Mouse (Mus musculus): ENCODE data around the gene Lrrc17. TPM values are rescaled to one million over a fixed set of nuclear protein-coding genes. Genes with fewer than 3 reads are reported as not detected.

Lrrc17 gene
- 7.6 and 11.8 TPM in 2 replicates for polyA plus RNA-seq (2015; fragmentation: Nextera tagmentation; extraction: Ambion mirVana)

- peak within 1 kb of the TSS; percentile 76 for H3K27ac ChIP-seq (replicated peaks)
- WGBS, result 42% methylated on average over 17 of the region's 17 CpGs
- peak within 1 kb of the TSS; percentile 55 for H3K9ac ChIP-seq
- ATAC-seq (ENCODE audit: low read depth), result peak; percentile 79
- peak within 1 kb of the TSS; percentile 21 for H3K4me3 ChIP-seq
- no peaks in the 10 kb centered on the region for H3K9me3 ChIP-seq
- peaks cover 17% of the 10 kb centered on the region for H3K4me1 ChIP-seq (replicated peaks)
- H3K4me2 ChIP-seq, result peak within 1 kb of the TSS; percentile 28
- no peaks in the 10 kb centered on the region for H3K36me3 ChIP-seq
- no peaks in the 10 kb centered on the region for H3K27me3 ChIP-seq
Measured at GRCm38 (mm10) chr5:21543409-21544201, at the start of gene Lrrc17. Gene Lrrc17, plus strand, starts transcription at chr5:21543559.

GRCm38 (mm10) chr5:21494781-21495180 is 48.6 kb upstream of the Lrrc17 start:
- Histone ChIP-seq H3K27me3 (no peaks in the 10 kb centered on the region), H3K9ac (no peak overlapping the region), H3K27ac (replicated peaks) (no peak overlapping the region), H3K36me3 (no peaks in the 10 kb centered on the region), H3K4me1 (replicated peaks) (peaks cover 8% of the 10 kb centered on the region), H3K9me3 (no peaks in the 10 kb centered on the region), H3K4me3 (no peak overlapping the region), H3K4me2 (no peak overlapping the region)
- ATAC-seq (ENCODE audit: low read depth), result no peak
- WGBS, result 67% methylated on average over 3 of the region's 3 CpGs

- Histone ChIP-seq H3K4me3 (no peak overlapping the region), H3K36me3 (no peaks in the 10 kb centered on the region), H3K4me1 (replicated peaks) (peaks cover 4% of the 10 kb centered on the region), H3K9me3 (no peaks in the 10 kb centered on the region), H3K27me3 (no peaks in the 10 kb centered on the region), H3K9ac (no peak overlapping the region), H3K4me2 (no peak overlapping the region), H3K27ac (replicated peaks) (no peak overlapping the region)
- WGBS, result 80% methylated on average over 6 of the region's 6 CpGs
- no peak for ATAC-seq (ENCODE audit: low read depth)
Measured at GRCm38 (mm10) chr5:21496321-21496720, 47.0 kb upstream of the Lrrc17 start.

GRCm38 (mm10) chr5:21496881-21497280 is 46.5 kb upstream of the Lrrc17 start:
- no peak overlapping the region for H3K9ac ChIP-seq
- no peak overlapping the region for H3K27ac ChIP-seq (replicated peaks)
- no peaks in the 10 kb centered on the region for H3K9me3 ChIP-seq
- WGBS, result 81% methylated on average over 3 of the region's 3 CpGs
- no peak overlapping the region for H3K4me3 ChIP-seq
- H3K27me3 ChIP-seq, result no peaks in the 10 kb centered on the region
- no peak overlapping the region for H3K4me2 ChIP-seq
- ATAC-seq (ENCODE audit: low read depth), result no peak
- H3K36me3 ChIP-seq, result no peaks in the 10 kb centered on the region
- no peaks in the 10 kb centered on the region for H3K4me1 ChIP-seq (replicated peaks)

GRCm38 (mm10) chr5:21498490-21498889 is 44.9 kb upstream of the Lrrc17 start:
- ATAC-seq (ENCODE audit: low read depth), result no peak
- no peak overlapping the region for H3K27ac ChIP-seq (replicated peaks)
- no peaks in the 10 kb centered on the region for H3K27me3 ChIP-seq
- WGBS, result 94% methylated on average over 2 of the region's 2 CpGs
- H3K9ac ChIP-seq, result no peak overlapping the region
- H3K4me1 ChIP-seq (replicated peaks), result no peaks in the 10 kb centered on the region
- no peak overlapping the region for H3K4me3 ChIP-seq
- H3K36me3 ChIP-seq, result no peaks in the 10 kb centered on the region
- no peak overlapping the region for H3K4me2 ChIP-seq
- H3K9me3 ChIP-seq, result no peaks in the 10 kb centered on the region

- Histone ChIP-seq H3K27ac (replicated peaks) (no peak overlapping the region), H3K4me2 (no peak overlapping the region), H3K27me3 (no peaks in the 10 kb centered on the region), H3K36me3 (no peaks in the 10 kb centered on the region), H3K9ac (no peak overlapping the region), H3K4me1 (replicated peaks) (no peaks in the 10 kb centered on the region), H3K4me3 (no peak overlapping the region), H3K9me3 (no peaks in the 10 kb centered on the region)
- ATAC-seq (ENCODE audit: low read depth), result no peak
- WGBS, result 77% methylated on average over 11 of the region's 11 CpGs
Measured at GRCm38 (mm10) chr5:21498925-21499324, 44.4 kb upstream of the Lrrc17 start.

- Histone ChIP-seq H3K4me3 (no peak overlapping the region), H3K9me3 (no peaks in the 10 kb centered on the region), H3K27ac (replicated peaks) (no peak overlapping the region), H3K9ac (no peak overlapping the region), H3K36me3 (no peaks in the 10 kb centered on the region), H3K4me1 (replicated peaks) (no peaks in the 10 kb centered on the region), H3K4me2 (no peak overlapping the region), H3K27me3 (no peaks in the 10 kb centered on the region)
- no peak for ATAC-seq (ENCODE audit: low read depth)
- 85% methylated on average over 10 of the region's 10 CpGs for WGBS
Measured at GRCm38 (mm10) chr5:21500133-21500532, 43.2 kb upstream of the Lrrc17 start.

- Histone ChIP-seq H3K4me1 (replicated peaks) (no peaks in the 10 kb centered on the region), H3K27ac (replicated peaks) (no peak overlapping the region), H3K9me3 (no peaks in the 10 kb centered on the region), H3K9ac (no peak overlapping the region), H3K36me3 (no peaks in the 10 kb centered on the region), H3K4me2 (no peak overlapping the region), H3K27me3 (no peaks in the 10 kb centered on the region), H3K4me3 (no peak overlapping the region)
- 82% methylated on average over 2 of the region's 2 CpGs for WGBS
- ATAC-seq (ENCODE audit: low read depth), result no peak
Measured at GRCm38 (mm10) chr5:21500941-21501340, 42.4 kb upstream of the Lrrc17 start.

- H3K27me3 ChIP-seq, result no peaks in the 10 kb centered on the region
- no peaks in the 10 kb centered on the region for H3K36me3 ChIP-seq
- WGBS, result 83% methylated on average over 13 of the region's 13 CpGs
- no peak overlapping the region for H3K4me3 ChIP-seq
- no peak overlapping the region for H3K9ac ChIP-seq
- no peak overlapping the region for H3K4me2 ChIP-seq
- H3K27ac ChIP-seq (replicated peaks), result no peak overlapping the region
- ATAC-seq (ENCODE audit: low read depth), result no peak
- no peaks in the 10 kb centered on the region for H3K4me1 ChIP-seq (replicated peaks)
- H3K9me3 ChIP-seq, result no peaks in the 10 kb centered on the region
Measured at GRCm38 (mm10) chr5:21502936-21503610, 40.3 kb upstream of the Lrrc17 start.

- Histone ChIP-seq H3K4me1 (replicated peaks) (no peaks in the 10 kb centered on the region), H3K36me3 (no peaks in the 10 kb centered on the region), H3K27ac (replicated peaks) (no peak overlapping the region), H3K4me3 (no peak overlapping the region), H3K27me3 (no peaks in the 10 kb centered on the region), H3K9ac (no peak overlapping the region), H3K4me2 (no peak overlapping the region), H3K9me3 (no peaks in the 10 kb centered on the region)
- no peak for ATAC-seq (ENCODE audit: low read depth)
- WGBS, result 87% methylated on average over 8 of the region's 8 CpGs
Measured at GRCm38 (mm10) chr5:21505159-21505558, 38.2 kb upstream of the Lrrc17 start.

- ATAC-seq (ENCODE audit: low read depth), result no peak
Measured at GRCm38 (mm10) chr5:21506887-21507286, 36.5 kb upstream of the Lrrc17 start.

GRCm38 (mm10) chr5:21509801-21510200 is 33.6 kb upstream of the Lrrc17 start:
- 78% methylated on average over 4 of the region's 4 CpGs for WGBS
- Histone ChIP-seq H3K27me3 (no peaks in the 10 kb centered on the region), H3K4me3 (no peak overlapping the region), H3K4me1 (replicated peaks) (no peaks in the 10 kb centered on the region), H3K36me3 (no peaks in the 10 kb centered on the region), H3K9ac (no peak overlapping the region), H3K4me2 (no peak overlapping the region), H3K9me3 (no peaks in the 10 kb centered on the region), H3K27ac (replicated peaks) (no peak overlapping the region)
- no peak for ATAC-seq (ENCODE audit: low read depth)

More at GRCm38 (mm10) chr5:21506887-21507286, 36.5 kb upstream of the Lrrc17 start:
- no peaks in the 10 kb centered on the region for H3K9me3 ChIP-seq
- H3K4me1 ChIP-seq (replicated peaks), result no peaks in the 10 kb centered on the region
- H3K27ac ChIP-seq (replicated peaks), result no peak overlapping the region
- H3K4me2 ChIP-seq, result no peak overlapping the region
- no peaks in the 10 kb centered on the region for H3K36me3 ChIP-seq
- H3K27me3 ChIP-seq, result no peaks in the 10 kb centered on the region
- H3K9ac ChIP-seq, result no peak overlapping the region
- 74% methylated on average over 1 of the region's 1 CpGs for WGBS
- no peak overlapping the region for H3K4me3 ChIP-seq

Measured in neural tube, embryonic 13.5 days (tissue).